Mouse (Mus musculus) intestine, embryonic 14.5 days (tissue): ENCODE results near the gene Scap. TPM values are rescaled to one million over a fixed set of nuclear protein-coding genes. Genes with fewer than 3 reads are reported as not detected.
"Not testable (repeated sequence)": the region's sequence is repeated elsewhere in the genome, so short reads cannot be mapped to it uniquely, and the experiment has no call there.

Source experiments
- ATAC-seq: fragments of 200-750 bp; cut with Nextera tagmentation; replicated peaks from 2 replicates; pipeline ENCODE4 v1.8.0; 2017; ENCODE audit warnings: low read depth, moderate number of reproducible peaks, moderate TSS enrichment, moderate library complexity; ENCODE audit not compliant: low FRiP score, low TSS enrichment
- DNase-seq: peaks from one replicate; pipeline ENCODE4 v3.0.0-alpha.2; 2018; ENCODE audit warnings: low spot score
- H3K27ac ChIP-seq: fragments of 300-500 bp; sonication (generic); 2 replicates; pipeline ENCODE4 v1.5.1; 2014; ENCODE audit warnings: low read depth, mild to moderate bottlenecking, control low read depth
- H3K27me3 ChIP-seq: fragments of 300-500 bp; sonication (generic); replicated peaks from 2 replicates; pipeline ENCODE4 v1.6.1; 2014; ENCODE audit warnings: low read length, control low read depth; ENCODE audit not compliant: control insufficient read depth, insufficient read depth
- H3K36me3 ChIP-seq: fragments of 300-500 bp; sonication (generic); 2 replicates; pipeline ENCODE4 v1.6.1; 2014; ENCODE audit warnings: low read length, control low read depth; ENCODE audit not compliant: control insufficient read depth, insufficient read depth
- H3K4me1 ChIP-seq: fragments of 300-500 bp; sonication (generic); replicated peaks from 2 replicates; pipeline ENCODE4 v1.6.1; 2014; ENCODE audit warnings: low read length, control low read depth, mixed read lengths; ENCODE audit not compliant: control insufficient read depth, insufficient read depth
- H3K4me2 ChIP-seq: fragments of 300-500 bp; sonication (generic); 2 replicates; pipeline ENCODE4 v1.6.1; 2014; ENCODE audit warnings: low read length
- H3K4me3 ChIP-seq: fragments of 300-500 bp; sonication (generic); 2 replicates; pipeline ENCODE4 v1.5.1; 2014; ENCODE audit warnings: low read depth, low read length, control low read depth, mixed read lengths
- H3K9ac ChIP-seq: fragments of 300-500 bp; sonication (generic); 2 replicates; pipeline ENCODE4 v1.6.1; 2014; ENCODE audit warnings: mild to moderate bottlenecking, low read length
- H3K9me3 ChIP-seq: fragments of 300-500 bp; sonication (generic); 2 replicates; pipeline ENCODE4 v1.6.1; 2016; ENCODE audit warnings: low read length, control low read depth; ENCODE audit not compliant: control insufficient read depth
- WGBS: fragments of 180-500 bp; shearing (Covaris S2); extraction: QIAGEN DNeasy Blood & Tissue Kit; methylation state at CpG from one replicate; pipeline ENCODE4 v1.1.7; 2014; 5-methylcytosine and 5-hydroxymethylcytosine counted together
- polyA plus RNA-seq: library from polyadenylated mRNA; unstranded; fragments of >200 nt; fragmentation: Nextera tagmentation; extraction: Ambion mirVana; gene quantifications from 2 replicates; pipeline ENCODE4 v1.2.1, GENCODE M21; 2014

The Scap gene
- polyA plus RNA-seq, 1 experiment from 2014 or later = 28.7 TPM

DNA sequence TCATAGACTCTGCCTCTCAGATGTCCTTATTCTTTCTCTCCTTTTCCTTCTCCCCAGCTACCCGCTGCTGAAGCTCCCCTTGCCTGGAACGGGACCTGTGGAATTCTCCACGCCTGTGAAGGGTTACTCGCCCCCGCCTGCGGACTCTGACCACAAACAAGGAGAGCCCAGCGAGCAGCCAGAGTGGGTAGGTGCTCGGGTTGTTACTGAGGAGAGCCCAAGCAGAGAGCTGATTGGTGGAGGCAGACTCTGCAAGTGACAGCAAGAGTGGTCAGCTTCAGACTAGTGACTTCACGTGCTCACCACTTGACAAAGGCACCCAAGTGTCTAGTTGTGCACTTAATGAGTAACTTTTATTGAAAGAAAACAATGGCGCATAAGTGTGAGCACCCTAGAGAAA, 29.2 kb downstream of the Scap start:
- H3K36me3 ChIP-seq = peaks cover 25% of the 10 kb centered on the region
- no peak for ATAC-seq
- no peak overlapping the region for H3K9ac ChIP-seq
- H3K9me3 ChIP-seq = no peaks in the 10 kb centered on the region
- H3K27ac ChIP-seq = no peak overlapping the region
- no peak overlapping the region for H3K4me3 ChIP-seq
- DNase-seq = no peak
- WGBS = 78% methylated on average over 10 of the region's 10 CpGs
- H3K4me1 ChIP-seq = no peaks in the 10 kb centered on the region
- no peaks in the 10 kb centered on the region for H3K27me3 ChIP-seq
- H3K4me2 ChIP-seq = no peak overlapping the region

GRCm38 (mm10) chr9:110366746-110367145, 33.7 kb downstream of the Scap start:
- H3K9ac ChIP-seq = no peak overlapping the region
- no peaks in the 10 kb centered on the region for H3K9me3 ChIP-seq
- H3K4me2 ChIP-seq = no peak overlapping the region
- ATAC-seq (no peak), DNase-seq (no peak)
- WGBS = 70% methylated on average over 5 of the region's 5 CpGs
- no peaks in the 10 kb centered on the region for H3K27me3 ChIP-seq
- H3K4me3 ChIP-seq = no peak overlapping the region
- no peak overlapping the region for H3K27ac ChIP-seq
- no peaks in the 10 kb centered on the region for H3K4me1 ChIP-seq
- H3K36me3 ChIP-seq = peaks cover 25% of the 10 kb centered on the region

DNA sequence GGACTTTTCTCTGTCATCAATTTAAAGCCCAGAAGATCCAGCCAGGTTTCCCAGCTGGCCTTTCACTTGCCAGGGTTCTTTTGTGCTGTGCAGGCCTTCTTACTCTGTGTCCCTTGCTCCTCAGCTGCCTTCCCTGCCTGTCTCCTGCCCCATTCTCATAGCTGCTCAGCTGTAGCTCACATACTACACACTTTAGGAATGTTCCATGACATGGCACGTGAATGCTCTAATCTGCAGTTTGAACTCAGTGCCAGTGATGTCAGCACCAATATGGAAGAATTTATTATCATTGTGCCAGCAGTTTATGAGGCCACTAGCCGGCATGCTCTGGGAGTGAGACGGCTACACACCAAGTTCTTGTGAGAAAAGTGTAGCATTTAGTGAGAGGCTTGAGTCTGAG, 36.8 kb downstream of the Scap start:
- Histone ChIP-seq H3K27me3 (no peaks in the 10 kb centered on the region), H3K27ac (no peak overlapping the region), H3K9ac (no peak overlapping the region), H3K4me2 (no peak overlapping the region), H3K36me3 (peaks cover 25% of the 10 kb centered on the region), H3K4me1 (no peaks in the 10 kb centered on the region), H3K9me3 (no peaks in the 10 kb centered on the region), H3K4me3 (no peak overlapping the region)
- ATAC-seq (no peak), DNase-seq (no peak)
- 80% methylated on average over 3 of the region's 3 CpGs for WGBS

DNA sequence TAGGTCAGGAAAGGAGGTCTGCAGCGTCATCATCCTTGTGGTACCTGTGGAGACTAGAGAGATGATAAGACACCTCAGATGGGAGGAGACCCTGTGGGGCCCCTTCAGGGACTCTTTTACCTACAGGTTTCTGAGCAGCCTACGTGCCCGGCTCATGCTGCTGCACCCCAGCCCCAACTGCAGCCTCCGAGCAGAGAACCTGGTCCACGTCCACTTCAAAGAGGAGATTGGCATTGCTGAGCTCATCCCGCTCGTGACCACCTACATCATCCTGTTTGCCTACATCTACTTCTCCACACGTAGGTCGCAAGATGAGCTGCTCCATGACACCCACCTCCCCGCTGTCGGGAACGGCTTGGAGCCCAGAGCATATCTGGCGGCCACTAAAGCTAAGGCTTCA, 40.8 kb downstream of the Scap start:
- Histone ChIP-seq H3K9ac (no peak overlapping the region), H3K4me1 (no peaks in the 10 kb centered on the region), H3K27ac (no peak overlapping the region), H3K27me3 (no peaks in the 10 kb centered on the region), H3K4me2 (no peak overlapping the region), H3K4me3 (no peak overlapping the region), H3K36me3 (peaks cover 37% of the 10 kb centered on the region), H3K9me3 (no peaks in the 10 kb centered on the region)
- 92% methylated on average over 13 of the region's 13 CpGs for WGBS
- DNase-seq (no peak), ATAC-seq (no peak)

DNA sequence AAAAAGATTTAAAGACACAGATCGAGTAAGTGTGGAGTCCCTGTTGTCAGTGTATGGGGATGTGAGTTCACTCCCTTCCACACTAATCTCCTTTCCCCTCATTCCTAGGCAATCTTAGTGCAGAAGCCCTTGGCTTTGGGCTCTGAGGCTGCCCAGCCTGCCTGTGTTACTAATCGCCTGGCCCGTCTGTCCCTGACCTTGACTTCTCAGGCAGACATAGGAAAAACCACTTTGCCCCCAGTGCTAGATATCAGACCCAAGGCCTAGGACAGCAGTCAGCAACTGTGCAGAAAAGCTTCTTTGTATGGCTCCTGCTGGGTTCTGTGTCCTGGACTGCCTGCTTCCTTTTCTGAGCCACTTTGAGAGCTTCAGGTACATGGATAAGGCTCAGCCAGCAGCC, 42.6 kb downstream of the Scap start:
- peaks cover 45% of the 10 kb centered on the region for H3K36me3 ChIP-seq
- 88% methylated on average over 3 of the region's 3 CpGs for WGBS
- DNase-seq (no peak), ATAC-seq (no peak)
- no peaks in the 10 kb centered on the region for H3K4me1 ChIP-seq
- H3K27me3 ChIP-seq = no peaks in the 10 kb centered on the region
- H3K4me3 ChIP-seq = no peak overlapping the region
- no peak overlapping the region for H3K27ac ChIP-seq
- H3K4me2 ChIP-seq = no peak overlapping the region
- H3K9ac ChIP-seq = no peak overlapping the region
- no peaks in the 10 kb centered on the region for H3K9me3 ChIP-seq

DNA sequence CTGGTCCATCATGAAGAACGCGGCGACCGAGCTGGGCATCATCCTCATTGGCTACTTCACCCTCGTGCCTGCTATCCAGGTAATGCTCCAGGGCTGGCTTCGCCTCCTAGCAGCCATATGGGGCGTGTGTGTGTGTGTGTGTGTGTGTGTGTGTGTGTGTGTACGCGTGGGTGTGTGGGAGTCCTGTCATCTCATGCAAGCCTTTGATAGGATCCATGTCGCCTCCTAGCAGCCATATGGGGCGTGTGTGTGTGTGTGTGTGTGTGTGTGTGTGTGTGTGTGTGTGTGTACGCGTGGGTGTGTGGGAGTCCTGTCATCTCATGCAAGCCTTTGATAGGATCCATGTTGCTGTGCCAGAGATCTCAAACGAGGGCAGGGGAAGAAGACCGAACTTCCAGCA, 44.6 kb downstream of the Scap start:
- not testable (repeated sequence) for H3K27me3 ChIP-seq
- peaks cover 48% of the 10 kb centered on the region for H3K36me3 ChIP-seq
- WGBS = 84% methylated on average over 15 of the region's 15 CpGs

GRCm38 (mm10) chr9:110379361-110379760, 46.3 kb downstream of the Scap start:
- H3K36me3 ChIP-seq = peaks cover 54% of the 10 kb centered on the region
- no peaks in the 10 kb centered on the region for H3K27me3 ChIP-seq
- no peak overlapping the region for H3K9ac ChIP-seq
- no peaks in the 10 kb centered on the region for H3K9me3 ChIP-seq
- H3K27ac ChIP-seq = no peak overlapping the region
- H3K4me1 ChIP-seq = no peaks in the 10 kb centered on the region
- no peak for ATAC-seq
- WGBS = 91% methylated on average over 8 of the region's 8 CpGs
- no peak for DNase-seq
- no peak overlapping the region for H3K4me3 ChIP-seq
- no peak overlapping the region for H3K4me2 ChIP-seq

More for the DNA sequence above, 44.6 kb downstream of the Scap start:
- not testable (repeated sequence) for H3K9ac ChIP-seq, DNase-seq, H3K4me3 ChIP-seq, H3K4me2 ChIP-seq, ATAC-seq, H3K27ac ChIP-seq, H3K9me3 ChIP-seq, H3K4me1 ChIP-seq

DNA sequence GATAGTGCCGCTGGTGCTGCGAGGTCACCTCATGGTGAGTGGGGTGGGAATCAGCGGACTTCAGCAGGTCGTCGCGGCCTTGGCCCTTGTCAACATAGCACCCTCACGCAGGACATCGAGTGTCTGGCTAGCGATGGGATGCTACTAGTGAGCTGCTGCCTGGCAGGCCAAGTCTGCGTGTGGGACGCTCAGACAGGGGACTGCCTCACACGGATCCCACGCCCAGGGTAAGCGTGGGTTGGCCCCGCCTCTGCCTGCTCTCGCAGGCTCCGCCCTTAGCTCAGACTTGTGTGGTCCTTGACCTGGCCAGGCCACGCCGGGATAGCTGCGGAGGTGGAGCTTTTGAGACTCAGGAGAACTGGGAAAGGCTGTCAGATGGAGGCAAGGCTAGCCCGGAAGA, 47.6 kb downstream of the Scap start:
- H3K36me3 ChIP-seq = peaks cover 65% of the 10 kb centered on the region
- H3K4me2 ChIP-seq = no peak overlapping the region
- no peaks in the 10 kb centered on the region for H3K27me3 ChIP-seq
- no peaks in the 10 kb centered on the region for H3K4me1 ChIP-seq
- no peak overlapping the region for H3K27ac ChIP-seq
- WGBS = 33% methylated on average over 21 of the region's 21 CpGs
- H3K9ac ChIP-seq = no peak overlapping the region
- DNase-seq (no peak), ATAC-seq (peak; percentile 20; the same call in 1 of the 2 replicates)
- no peaks in the 10 kb centered on the region for H3K9me3 ChIP-seq
- H3K4me3 ChIP-seq = no peak overlapping the region

DNA sequence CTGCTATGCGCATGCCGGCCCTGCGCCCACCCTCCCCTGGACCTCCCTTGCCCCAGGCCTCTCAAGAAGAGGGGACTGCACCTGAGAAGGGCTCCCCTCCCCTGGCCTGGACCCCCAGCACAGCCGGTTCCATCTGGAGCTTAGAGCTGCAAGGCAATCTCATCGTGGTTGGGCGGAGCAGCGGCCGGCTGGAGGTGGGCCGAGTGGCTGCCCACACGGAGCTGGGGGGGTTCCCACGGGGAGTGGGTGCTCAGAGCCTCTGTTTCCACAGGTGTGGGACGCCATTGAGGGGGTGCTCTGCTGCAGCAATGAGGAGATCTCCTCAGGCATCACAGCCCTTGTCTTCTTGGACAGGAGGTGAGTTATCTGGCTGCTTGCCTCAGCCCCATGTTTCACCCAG, 48.2 kb downstream of the Scap start:
- Histone ChIP-seq H3K4me2 (no peak overlapping the region), H3K4me1 (no peaks in the 10 kb centered on the region), H3K4me3 (no peak overlapping the region), H3K27me3 (no peaks in the 10 kb centered on the region), H3K27ac (no peak overlapping the region), H3K9me3 (no peaks in the 10 kb centered on the region), H3K36me3 (peaks cover 71% of the 10 kb centered on the region), H3K9ac (no peak overlapping the region)
- ATAC-seq = no peak
- DNase-seq = no peak
- WGBS = 75% methylated on average over 12 of the region's 12 CpGs
